In genomic region chr1:37871704-37872103, GRCm38 (mm10) we compare ENCODE assay signal across 8 mouse cellular contexts. TPM values are rescaled to one million over a fixed set of nuclear protein-coding genes. Genes with fewer than 3 reads are reported as not detected.
DNase-seq lines count a peak whose midpoint lies in the region; ATAC-seq and TF ChIP-seq lines count a peak whose summit lies in the region.

Gene Lipt1, plus strand, starts transcription at chr1:37871738.

- WGBS in embryonic facial prominence, embryonic 13.5 days: 6% methylated on average over 7 of the region's 7 CpGs
- 10% methylated on average over 7 of the region's 7 CpGs for WGBS in hindbrain, embryonic 10.5 days
- 3% methylated on average over 7 of the region's 7 CpGs for WGBS in lung, embryonic 15.5 days
- 7% methylated on average over 7 of the region's 7 CpGs for WGBS in stomach, embryonic 15.5 days

- peak; percentile 26 for DNase-seq in gastrocnemius, adult 2 months
- DNase-seq in gastrocnemius, adult 8-10 months (ENCODE audit: low spot score in 2 of 2): no peak
- peak; percentile 31 for DNase-seq in hindbrain, embryonic 10.5 days (ENCODE audit: low spot score)
- no peak for DNase-seq in B cell, adult 2 months

- TF ChIP-seq CTCF in gastrocnemius, adult 2 months (IDR thresholded peaks at IDR 0.05): no peak
- TF ChIP-seq CTCF in E14TG2a.4 (conservative IDR thresholded peaks at IDR 0.05; ENCODE audit: low read length): no peak

- H3K4me1 ChIP-seq in E14TG2a.4 (replicated peaks; ENCODE audit: low read depth, low read length): peaks cover 28% of the 10 kb centered on the region
- H3K4me1 ChIP-seq in embryonic facial prominence, embryonic 13.5 days: peaks cover 10% of the 10 kb centered on the region; the same call in 1 of the 2 replicates
- peaks cover 15% of the 10 kb centered on the region for H3K4me1 ChIP-seq in hindbrain, embryonic 10.5 days (replicated peaks)
- peaks cover 10% of the 10 kb centered on the region; the same call in 1 of the 2 replicates for H3K4me1 ChIP-seq in lung, embryonic 15.5 days
- H3K4me1 ChIP-seq in stomach, embryonic 15.5 days: peaks cover 5% of the 10 kb centered on the region; the same call in 1 of the 2 replicates

- peak; percentile 44; the same call in 1 of the 2 replicates for ATAC-seq in embryonic facial prominence, embryonic 13.5 days (ENCODE audit: insufficient number of reproducible peaks, insufficient read depth, low FRiP score, low TSS enrichment, low read depth)
- ATAC-seq in lung, embryonic 15.5 days (ENCODE audit: borderline replicate concordance, extremely low read depth, low FRiP score, low TSS enrichment): peak; percentile 63; the same call in 1 of the 2 replicates
- 0 out of 2 replicates have a peak, but pooled peaks have one; percentile 44 for ATAC-seq in stomach, embryonic 15.5 days (ENCODE audit: insufficient read depth, low FRiP score, low read depth)

- peak within 1 kb of the TSS; percentile 79 for H3K4me3 ChIP-seq in gastrocnemius, adult 2 months
- peak within 1 kb of the TSS; percentile 81 for H3K4me3 ChIP-seq in E14TG2a.4 (replicated peaks; ENCODE audit: low read length)
- peak within 1 kb of the TSS; percentile 57 for H3K4me3 ChIP-seq in embryonic facial prominence, embryonic 13.5 days
- H3K4me3 ChIP-seq in hindbrain, embryonic 10.5 days: peak within 1 kb of the TSS; percentile 67
- peak within 1 kb of the TSS; percentile 67 for H3K4me3 ChIP-seq in lung, embryonic 15.5 days
- peak within 1 kb of the TSS; percentile 61 for H3K4me3 ChIP-seq in stomach, embryonic 15.5 days (replicated peaks)

- H3K36me3 ChIP-seq in E14TG2a.4 (ENCODE audit: insufficient read depth, low read length): peaks cover 24% of the 10 kb centered on the region
- H3K36me3 ChIP-seq in embryonic facial prominence, embryonic 13.5 days: peaks cover 21% of the 10 kb centered on the region
- peaks cover 22% of the 10 kb centered on the region for H3K36me3 ChIP-seq in hindbrain, embryonic 10.5 days
- H3K36me3 ChIP-seq in lung, embryonic 15.5 days: peaks cover 19% of the 10 kb centered on the region
- peaks cover 11% of the 10 kb centered on the region; the same call in 1 of the 2 replicates for H3K36me3 ChIP-seq in stomach, embryonic 15.5 days

- H3K27me3 ChIP-seq in E14TG2a.4 (ENCODE audit: insufficient read depth, low read length): peaks cover 7% of the 10 kb centered on the region
- H3K27me3 ChIP-seq in embryonic facial prominence, embryonic 13.5 days: peaks cover 7% of the 10 kb centered on the region
- peaks cover 6% of the 10 kb centered on the region; the same call in 1 of the 2 replicates for H3K27me3 ChIP-seq in hindbrain, embryonic 10.5 days (ENCODE audit: insufficient read depth, poor library complexity, severe bottlenecking)
- 0 out of 2 replicates have a peak, but pooled peaks cover 4% of the 10 kb centered on the region for H3K27me3 ChIP-seq in lung, embryonic 15.5 days
- no peaks in the 10 kb centered on the region for H3K27me3 ChIP-seq in stomach, embryonic 15.5 days (replicated peaks)

- peak within 1 kb of the TSS; percentile 73 for H3K4me2 ChIP-seq in embryonic facial prominence, embryonic 13.5 days
- peak within 1 kb of the TSS; percentile 77 for H3K4me2 ChIP-seq in lung, embryonic 15.5 days
- peak within 1 kb of the TSS; percentile 64 for H3K4me2 ChIP-seq in stomach, embryonic 15.5 days

- intact Hi-C loops in gastrocnemius, adult 2 months (cut with DNase I): loop anchor here (2.0 to 5.0 kb wide), 3 partner anchors 17 to 256 kb away; partner anchors contain the start of genes Eif5b, Rev1 and Txndc9

- no peaks in the 10 kb centered on the region for H3K9me3 ChIP-seq in E14TG2a.4 (ENCODE audit: low read length)
- H3K9me3 ChIP-seq in embryonic facial prominence, embryonic 13.5 days: no peaks in the 10 kb centered on the region
- H3K9me3 ChIP-seq in hindbrain, embryonic 10.5 days: peaks cover 12% of the 10 kb centered on the region; the same call in 1 of the 2 replicates
- no peaks in the 10 kb centered on the region for H3K9me3 ChIP-seq in lung, embryonic 15.5 days
- H3K9me3 ChIP-seq in stomach, embryonic 15.5 days: no peaks in the 10 kb centered on the region

- H3K9ac ChIP-seq in embryonic facial prominence, embryonic 13.5 days: peak within 1 kb of the TSS; percentile 69
- H3K9ac ChIP-seq in lung, embryonic 15.5 days: peak within 1 kb of the TSS; percentile 32
- H3K9ac ChIP-seq in stomach, embryonic 15.5 days: peak within 1 kb of the TSS; percentile 16

- peak within 1 kb of the TSS; percentile 82 for H3K27ac ChIP-seq in gastrocnemius, adult 2 months
- peak within 1 kb of the TSS; percentile 82 for H3K27ac ChIP-seq in embryonic facial prominence, embryonic 13.5 days
- H3K27ac ChIP-seq in hindbrain, embryonic 10.5 days: peak within 1 kb of the TSS; percentile 84
- H3K27ac ChIP-seq in lung, embryonic 15.5 days: peak within 1 kb of the TSS; percentile 90
- peak within 1 kb of the TSS; percentile 82 for H3K27ac ChIP-seq in stomach, embryonic 15.5 days

RNA-seq across cellular contexts. Expression of gene Lipt1, which starts in this region (rescaled TPM):
- total RNA-seq in gastrocnemius, adult 2 months (2021): 10 to 100 TPM in 1 of 2 experiments, 1 to 10 TPM in 1; 7.7 to 10.3 TPM
- total RNA-seq in gastrocnemius, adult 8-10 months (2022): 10 to 100 TPM in 1 of 4 experiments, 1 to 10 TPM in 3; 8.5 to 10.7 (median 9.1) TPM
- 8.3 and 8.6 TPM in 2 replicates for polyA plus RNA-seq in embryonic facial prominence, embryonic 13.5 days (2015; fragmentation: Nextera tagmentation; extraction: Ambion mirVana)
- polyA plus RNA-seq in hindbrain, embryonic 10.5 days (2016; fragmentation: Nextera tagmentation; extraction: Ambion mirVana): 5.9 and 7.3 TPM in 2 replicates
- 7.8 and 8.3 TPM in 2 replicates for polyA plus RNA-seq in lung, embryonic 15.5 days (2015; fragmentation: Nextera tagmentation; extraction: Ambion mirVana)
- 8.1 and 10.2 TPM in 2 replicates for polyA plus RNA-seq in stomach, embryonic 15.5 days (2015; fragmentation: Nextera tagmentation; extraction: Ambion mirVana)

Comparison
In these comparisons a context has a peak if more than half of its experiments do, and no peak if none do; other contexts are left out.
1. DNase-seq: peak in gastrocnemius, adult 2 months (single experiment) and hindbrain, embryonic 10.5 days (single experiment); none in gastrocnemius, adult 8-10 months (0 of 2) and B cell, adult 2 months (0 of 2).
2. H3K9ac ChIP-seq: peak in every context shown above with its lines; median percentile 69 in embryonic facial prominence, embryonic 13.5 days; 32 in lung, embryonic 15.5 days; 16 in stomach, embryonic 15.5 days.
3. Peak in every context shown above with its lines, with median percentiles within 50 percentile points of each other: H3K27ac ChIP-seq, H3K4me3 ChIP-seq, ATAC-seq and H3K4me2 ChIP-seq.